ENCODE assay signal across 8 mouse cellular contexts in genomic region chr17:87637056-87637389, GRCm38 (mm10). TPM values are rescaled to one million over a fixed set of nuclear protein-coding genes. Genes with fewer than 3 reads are reported as not detected.
DNase-seq lines count a peak whose midpoint lies in the region; ATAC-seq lines count a peak whose summit lies in the region.

No protein-coding gene starts in this region.

- peak overlapping the region; percentile 48 for H3K4me3 ChIP-seq in forebrain, embryonic 15.5 days
- H3K4me3 ChIP-seq in midbrain, embryonic 15.5 days, result peak overlapping the region; percentile 47

- 0 out of 2 replicates have a peak overlapping the region, but pooled peaks have one; percentile 49 for H3K9ac ChIP-seq in forebrain, embryonic 15.5 days (replicated peaks)
- 0 out of 2 replicates have a peak overlapping the region, but pooled peaks have one; percentile 35 for H3K9ac ChIP-seq in midbrain, embryonic 15.5 days

- H3K4me1 ChIP-seq in forebrain, embryonic 15.5 days, result peaks cover 20% of the 10 kb centered on the region
- H3K4me1 ChIP-seq in midbrain, embryonic 15.5 days, result peaks cover 17% of the 10 kb centered on the region

- peak overlapping the region; percentile 82 for H3K4me2 ChIP-seq in forebrain, embryonic 15.5 days (replicated peaks)
- peak overlapping the region; percentile 85 for H3K4me2 ChIP-seq in midbrain, embryonic 15.5 days

- no peaks in the 10 kb centered on the region for H3K9me3 ChIP-seq in forebrain, embryonic 15.5 days
- no peaks in the 10 kb centered on the region for H3K9me3 ChIP-seq in midbrain, embryonic 15.5 days

- no peaks in the 10 kb centered on the region for H3K36me3 ChIP-seq in forebrain, embryonic 15.5 days
- H3K36me3 ChIP-seq in midbrain, embryonic 15.5 days (replicated peaks), result no peaks in the 10 kb centered on the region

- DNase-seq in ovary, postnatal 10 days (ENCODE audit: low spot score), result peak; percentile 18
- no peak for DNase-seq in ovary, adult 18-20 months (ENCODE audit: low spot score)
- DNase-seq in kidney, postnatal 4 days, result peak; percentile 64 to 74
- DNase-seq in adrenal gland, postnatal 10 days, result no peak
- no peak for DNase-seq in layer of hippocampus, postnatal 10 days (ENCODE audit: low spot score in 2 of 2)

- no peak overlapping the region for H3K27ac ChIP-seq in forebrain, embryonic 15.5 days (replicated peaks)
- H3K27ac ChIP-seq in midbrain, embryonic 15.5 days, result no peak overlapping the region

- 3% methylated on average over 22 of the region's 22 CpGs for WGBS in forebrain, embryonic 15.5 days
- 2% methylated on average over 21 of the region's 22 CpGs for WGBS in midbrain, embryonic 15.5 days

- ATAC-seq in forebrain, embryonic 15.5 days (replicated peaks), result peak; percentile 31; the same call in 1 of the 2 replicates
- ATAC-seq in midbrain, embryonic 15.5 days (replicated peaks), result peak; percentile 56; the same call in 1 of the 2 replicates
- no peak for ATAC-seq in frontal cortex, adult (ENCODE audit: low TSS enrichment)

- H3K27me3 ChIP-seq in forebrain, embryonic 15.5 days, result peaks cover 34% of the 10 kb centered on the region
- H3K27me3 ChIP-seq in midbrain, embryonic 15.5 days (replicated peaks), result peaks cover 36% of the 10 kb centered on the region

RNA-seq across cellular contexts. Expression of gene Epcam, which starts 1.2 kb away (rescaled TPM):
- polyA plus RNA-seq in forebrain, embryonic 15.5 days (2015; fragmentation: Nextera tagmentation; extraction: Ambion mirVana), result 1.7 and 1.9 TPM in 2 replicates
- polyA plus RNA-seq in midbrain, embryonic 15.5 days (2015; fragmentation: Nextera tagmentation; extraction: Ambion mirVana), result 3.0 TPM in 2 replicates
- total RNA-seq in adrenal gland, postnatal 10 days (2021), result 1 to 10 TPM in 1 of 2 experiments, under 1 TPM in 1; 0.45 to 1.2 TPM
- total RNA-seq in layer of hippocampus, postnatal 10 days (2021), result 1 to 10 TPM in 1 of 2 experiments, under 1 TPM in 1; 0.25 to 1.3 TPM

RNA-seq across cellular contexts. Expression of gene Msh2, which starts 35.1 kb away (rescaled TPM):
- polyA plus RNA-seq in forebrain, embryonic 15.5 days (2015; fragmentation: Nextera tagmentation; extraction: Ambion mirVana), result 73.1 and 77.9 TPM in 2 replicates
- polyA plus RNA-seq in midbrain, embryonic 15.5 days (2015; fragmentation: Nextera tagmentation; extraction: Ambion mirVana), result 61.4 and 67.3 TPM in 2 replicates
- 10 to 100 TPM; 24.2 to 33.2 TPM for total RNA-seq in adrenal gland, postnatal 10 days (2021)
- total RNA-seq in layer of hippocampus, postnatal 10 days (2021), result 10 to 100 TPM; 29.9 to 30.9 TPM

Comparison
In these comparisons a context has a peak if more than half of its experiments do, and no peak if none do; other contexts are left out.
1. DNase-seq: peak in ovary, postnatal 10 days (single experiment) and kidney, postnatal 4 days (2 of 2); none in ovary, adult 18-20 months (single experiment), adrenal gland, postnatal 10 days (single experiment) and layer of hippocampus, postnatal 10 days (0 of 2).